Mouse (Mus musculus): Measurements from ENCODE around the gene Higd1c.
A peak's percentile ranks its signal among the peaks of the same experiment; 100 is the strongest.
"Not testable (repeated sequence)": the region's sequence is repeated elsewhere in the genome, so short reads cannot be mapped to it uniquely, and the experiment has no call there.

The Higd1c gene

DNA sequence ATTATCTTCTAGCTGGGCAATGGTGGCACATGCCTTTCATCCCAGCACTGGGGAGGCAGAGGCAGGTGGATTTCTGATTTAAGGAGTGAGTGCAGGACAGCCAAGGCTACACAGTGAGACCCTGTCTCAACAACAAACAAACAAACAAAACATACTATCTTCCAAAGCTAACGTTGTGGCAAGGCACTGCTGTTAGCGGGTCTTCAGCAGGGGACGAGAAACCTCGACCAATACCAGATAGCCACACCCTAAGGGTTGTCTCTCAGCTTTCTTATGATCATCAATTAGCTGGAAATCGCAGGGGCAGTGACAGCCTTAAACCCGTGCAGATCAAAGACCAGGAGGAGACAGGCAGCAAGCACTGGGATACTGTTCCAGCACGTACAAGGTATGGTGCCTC lies at the start of gene Higd1c:
Gene Higd1c, plus strand, starts transcription at position 301 of the 400 bp plus-strand sequence.
- DNase-seq (ENCODE audit: low read depth, low spot score), result no peak

DNA sequence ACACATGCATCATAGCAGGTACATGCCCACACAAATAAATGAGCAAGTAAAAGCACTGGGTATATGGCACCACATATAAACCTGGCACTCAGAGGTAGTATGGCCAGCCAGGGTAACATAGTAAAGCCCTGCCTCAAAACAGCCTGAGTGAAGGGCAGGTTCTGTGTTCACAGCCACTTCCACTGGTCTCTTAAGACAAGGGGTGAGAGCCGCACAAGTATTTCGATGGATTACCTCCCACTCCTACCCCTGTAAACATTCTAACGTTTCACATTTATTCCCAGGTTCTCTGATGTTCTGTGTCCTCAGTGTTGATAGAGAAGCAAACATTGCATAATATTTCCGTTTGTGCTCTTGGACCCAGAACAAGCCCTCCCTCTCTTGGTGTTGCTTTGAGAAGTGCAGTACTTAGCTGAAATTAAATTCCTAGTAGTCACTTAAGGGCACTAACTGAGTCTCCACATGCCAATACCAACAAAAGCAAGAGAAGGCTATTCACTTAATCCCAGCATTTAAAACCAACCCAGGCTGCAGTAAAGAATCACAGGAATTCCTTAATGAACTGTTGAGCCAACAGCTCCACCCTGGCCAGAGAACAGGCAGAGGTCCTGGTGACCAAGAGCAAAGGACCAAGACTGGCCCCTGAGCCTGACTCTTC lies 46.2 kb upstream of the Higd1c start:
- peak; percentile 41 for DNase-seq (ENCODE audit: low read depth, low spot score)

DNA sequence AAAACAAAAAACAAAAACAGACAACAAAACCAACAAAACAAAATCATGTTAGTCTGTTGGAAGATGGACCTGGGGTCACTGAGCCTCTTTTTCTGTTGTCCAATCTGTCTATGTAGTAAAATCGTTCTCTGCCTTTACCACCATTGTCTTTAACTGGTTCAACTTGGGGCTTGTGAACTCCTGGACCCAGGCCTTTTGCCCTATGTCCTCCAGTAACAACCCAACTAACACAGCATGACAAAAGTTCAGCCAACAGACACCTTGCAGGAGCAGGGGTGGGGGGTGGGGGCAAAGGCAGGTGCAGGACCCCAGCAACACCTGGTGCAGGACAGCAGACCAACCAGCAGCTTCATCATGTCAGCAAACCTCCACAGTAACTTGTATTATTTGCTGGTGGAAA lies 44.5 kb upstream of the Higd1c start:
- DNase-seq (ENCODE audit: low read depth, low spot score), result no peak

DNA sequence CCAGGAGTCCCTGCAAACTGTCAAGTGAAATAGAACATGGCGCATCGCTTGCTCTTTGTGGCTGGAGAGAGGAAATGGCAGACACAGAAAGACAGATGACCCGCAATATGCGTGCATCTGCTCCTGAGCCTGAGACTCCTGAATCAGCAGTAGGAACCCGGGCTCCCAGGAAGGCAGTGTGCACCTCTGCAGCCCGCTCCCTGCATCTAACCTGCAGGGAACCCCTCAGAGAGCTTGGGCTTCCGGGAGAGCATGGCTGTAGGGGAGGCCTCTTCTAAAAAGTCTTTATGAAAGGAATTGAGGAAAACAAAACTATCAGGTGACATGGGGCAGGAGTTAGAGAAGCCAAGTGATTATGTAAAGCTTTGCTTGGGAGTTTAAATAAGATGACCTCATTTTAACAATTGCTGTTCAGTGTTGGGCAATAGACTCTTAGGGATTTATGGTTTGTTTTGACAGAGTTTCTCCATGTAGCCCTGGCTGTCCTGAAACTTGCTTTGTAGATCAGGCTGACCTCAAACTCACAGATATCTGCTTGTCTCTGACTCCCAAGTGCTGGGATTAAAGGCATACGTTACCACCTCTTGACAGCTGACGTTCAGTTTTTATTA lies 43.9 kb upstream of the Higd1c start:
- peak; percentile 51 for DNase-seq (ENCODE audit: low read depth, low spot score)

DNA sequence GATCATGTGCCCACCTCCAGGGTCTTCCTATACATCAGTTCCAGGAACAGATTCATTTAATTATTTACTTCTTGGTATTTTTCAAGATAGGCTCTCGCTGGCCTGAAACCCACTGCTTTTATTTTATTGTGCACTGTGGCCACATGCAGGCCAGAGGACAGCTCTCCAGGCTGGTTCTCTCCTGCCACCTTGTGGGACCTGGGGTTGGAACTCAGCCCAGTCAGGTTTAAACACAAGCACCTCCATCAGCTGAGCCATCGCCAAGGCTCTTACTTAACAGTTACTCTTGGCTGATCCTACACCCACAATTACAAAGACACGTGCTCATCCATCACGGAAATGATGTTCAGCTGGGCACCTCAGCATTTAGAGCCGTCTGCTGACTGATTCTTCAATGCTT lies 43.2 kb upstream of the Higd1c start:
- peak; percentile 58 for DNase-seq (ENCODE audit: low read depth, low spot score)

DNA sequence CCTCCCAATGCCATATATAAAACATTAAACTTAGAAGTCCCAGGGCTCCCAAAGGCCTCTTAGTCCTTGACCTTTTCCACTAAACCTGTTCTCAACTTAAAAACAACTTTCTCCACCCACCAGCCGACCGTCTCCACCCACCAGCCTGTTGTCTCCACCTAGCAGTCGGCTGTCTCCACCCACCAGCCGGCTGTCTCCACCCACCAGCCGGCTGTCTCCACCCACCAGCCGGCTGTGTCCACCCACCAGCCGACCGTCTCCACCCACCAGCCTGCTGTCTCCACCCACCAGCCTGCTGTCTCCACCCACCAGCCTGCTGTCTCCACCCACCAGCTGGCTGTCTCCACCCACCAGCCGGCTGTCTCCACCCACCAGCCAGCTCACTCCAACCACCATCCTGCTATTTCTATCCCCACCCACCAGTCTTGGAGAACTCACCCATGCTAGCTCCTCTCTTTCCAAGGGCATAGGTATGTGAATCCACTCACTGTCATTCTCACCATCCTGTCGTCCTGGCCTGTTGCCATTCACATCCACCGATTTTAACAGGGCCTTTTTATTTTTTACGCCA lies 40.2 kb upstream of the Higd1c start:
- no peak for DNase-seq (ENCODE audit: low read depth, low spot score)

DNA sequence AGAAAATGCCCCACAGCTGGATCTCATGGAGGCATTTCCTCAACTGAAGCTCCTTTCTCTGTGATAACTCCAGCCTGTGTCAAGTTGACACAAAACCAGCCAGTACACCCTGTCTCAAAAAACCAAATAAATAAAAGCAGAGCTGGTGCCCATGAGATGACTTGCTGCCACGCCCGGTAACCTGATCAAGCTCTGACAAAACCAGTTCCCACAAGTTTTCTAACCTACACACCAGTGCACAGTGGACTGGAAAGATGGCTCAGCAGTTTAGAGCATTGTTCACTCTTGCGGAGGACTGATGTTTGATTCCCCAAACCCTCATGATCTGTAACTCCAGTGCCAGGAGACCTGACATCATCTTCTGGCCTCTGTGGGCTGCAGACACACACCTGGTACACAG lies 39.1 kb upstream of the Higd1c start:
- no peak for DNase-seq (ENCODE audit: low read depth, low spot score)

DNA sequence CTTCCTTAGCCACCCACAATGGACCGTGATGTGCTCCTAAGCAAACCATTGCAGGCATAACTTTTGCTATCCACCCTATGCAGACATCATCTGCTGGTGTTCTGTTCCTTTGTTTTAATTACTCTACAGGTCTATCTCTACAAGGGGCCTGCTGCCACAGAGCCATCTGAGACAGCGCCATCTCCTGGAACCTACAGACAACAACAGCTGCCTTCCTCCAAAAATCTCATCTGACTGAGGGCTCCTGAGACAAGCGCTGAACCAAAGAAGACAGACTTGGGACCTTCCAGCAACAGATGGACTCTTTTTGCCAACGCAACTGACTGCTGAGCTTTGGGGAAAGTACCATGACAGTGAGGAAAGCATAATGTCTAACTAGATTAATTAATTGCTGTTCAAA lies 36.3 kb upstream of the Higd1c start:
- DNase-seq (ENCODE audit: low read depth, low spot score), result not testable (repeated sequence)

DNA sequence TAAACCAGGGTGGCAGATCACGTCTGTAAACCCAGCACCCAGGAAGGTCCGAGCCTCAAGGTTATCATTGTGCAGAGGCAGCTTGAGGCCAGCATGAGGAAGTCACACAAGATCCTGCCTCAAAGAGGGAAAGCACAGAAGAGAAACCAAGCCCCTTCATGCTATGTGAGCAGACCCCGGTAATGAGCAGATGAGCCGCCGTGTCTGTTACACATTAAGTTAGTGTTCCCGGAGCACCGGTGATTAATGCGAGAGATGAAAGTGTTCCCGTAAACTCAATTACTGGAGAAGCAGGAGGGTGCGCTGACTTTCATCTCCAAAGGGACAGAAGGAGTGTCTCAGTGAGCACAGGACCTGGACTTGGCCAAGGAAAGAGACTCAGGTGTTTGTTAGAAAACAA lies 35.0 kb upstream of the Higd1c start:
- DNase-seq (ENCODE audit: low read depth, low spot score), result not testable (repeated sequence)

DNA sequence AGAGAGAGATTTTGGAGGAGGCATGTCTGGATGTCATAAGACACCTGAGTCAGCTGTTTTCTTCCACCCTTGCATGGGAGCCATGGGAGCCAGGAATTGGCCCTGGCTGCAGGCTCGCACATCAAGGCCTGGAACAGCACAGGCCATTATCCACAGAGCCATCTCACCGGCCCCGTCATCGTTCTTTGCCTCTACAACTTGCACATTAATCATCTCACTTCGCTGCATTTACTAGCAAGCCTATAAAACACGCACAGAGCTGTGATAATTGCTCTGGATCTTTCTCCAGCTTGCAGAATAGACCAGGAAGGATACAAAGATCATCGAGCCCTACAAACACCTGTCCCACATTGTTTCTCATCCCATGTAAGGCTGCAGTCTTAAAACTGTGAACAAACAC lies 33.6 kb upstream of the Higd1c start:
- DNase-seq (ENCODE audit: low read depth, low spot score), result no peak

DNA sequence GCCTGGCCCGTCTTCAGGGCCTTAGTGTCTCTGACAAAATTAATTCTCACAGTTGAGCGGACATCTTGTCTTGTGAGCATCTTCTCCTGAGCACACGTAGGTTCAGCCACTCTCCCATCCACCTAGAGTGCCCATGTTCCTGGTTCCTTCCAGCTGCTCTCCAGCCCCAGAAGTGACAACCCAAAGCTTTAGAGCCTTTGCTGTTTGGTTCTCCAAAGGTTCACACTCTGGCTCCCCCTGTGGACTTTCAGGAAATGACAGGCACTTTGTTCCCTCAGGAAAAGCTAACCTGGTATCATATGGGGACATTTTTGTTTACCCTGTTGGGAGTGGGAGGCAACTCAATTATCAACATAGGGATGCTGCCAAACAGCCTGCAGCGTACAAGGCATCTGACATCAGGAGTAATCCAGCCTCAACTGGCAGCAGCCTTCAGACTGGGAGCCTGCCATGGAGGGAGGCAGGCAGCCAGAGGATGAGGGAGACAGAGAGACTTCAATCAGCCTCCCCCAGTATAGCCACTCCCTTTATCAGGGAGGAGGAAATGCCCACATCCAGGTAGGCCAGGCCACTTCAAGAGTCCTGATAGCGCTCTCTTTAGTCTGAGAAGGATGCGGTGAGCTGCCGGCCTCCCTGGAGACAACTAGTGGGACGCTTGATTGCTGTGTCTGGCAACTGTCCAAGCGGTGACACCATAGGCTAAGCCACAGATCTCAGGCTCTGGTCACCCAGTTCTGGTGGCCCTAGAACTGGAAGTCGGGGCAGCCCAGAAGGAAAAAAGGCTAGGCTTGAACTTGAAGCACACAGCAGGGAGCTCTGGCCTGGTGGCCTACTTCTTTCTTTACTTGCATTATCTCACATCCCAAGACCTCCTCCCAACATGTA lies 32.0 kb upstream of the Higd1c start:
- not testable (repeated sequence) for DNase-seq (ENCODE audit: low read depth, low spot score)

DNA sequence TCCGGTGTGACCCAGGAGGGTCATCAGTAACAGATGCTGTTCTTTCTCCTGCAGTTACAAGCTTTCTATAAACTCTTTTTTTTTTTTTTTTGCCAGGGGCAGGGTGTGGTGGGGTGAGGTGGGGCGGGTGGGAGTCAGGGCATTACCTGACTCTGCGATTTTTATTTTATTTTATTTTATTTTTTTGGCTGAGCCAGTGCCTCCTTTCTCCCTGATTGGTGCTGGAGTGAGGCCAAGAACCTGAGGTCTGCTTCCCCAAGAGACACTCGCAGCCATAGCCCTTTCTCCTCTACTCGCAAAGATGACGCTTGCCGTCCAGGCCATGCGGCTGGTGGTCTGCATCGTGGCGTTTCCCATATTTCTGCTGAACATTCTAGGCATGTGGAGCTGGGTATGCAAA lies 29.7 kb upstream of the Higd1c start, which contains the start of gene Mettl7a3:
Gene Mettl7a3, plus strand, starts transcription at position 301 of the 400 bp plus-strand sequence.
- no peak for DNase-seq (ENCODE audit: low read depth, low spot score)

DNA sequence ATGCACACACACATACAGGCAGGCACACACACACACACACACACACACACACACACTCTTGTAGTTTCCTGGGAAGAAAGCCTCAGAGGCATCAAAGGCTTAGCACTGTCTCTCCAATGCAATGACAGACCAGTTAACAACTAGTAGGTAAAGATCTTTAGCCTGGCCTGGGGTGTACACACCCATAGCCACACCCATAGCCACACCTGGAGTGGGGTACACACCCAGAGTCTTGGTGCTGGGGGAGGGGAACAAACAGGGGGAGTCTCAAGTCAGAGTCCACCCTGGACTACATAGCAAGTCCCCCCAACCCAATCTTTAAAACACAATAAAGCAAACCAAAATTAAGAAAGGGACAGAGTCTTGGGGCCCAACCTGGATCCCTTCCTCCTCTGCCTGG lies 27.0 kb upstream of the Higd1c start:
- not testable (repeated sequence) for DNase-seq (ENCODE audit: low read depth, low spot score)

DNA sequence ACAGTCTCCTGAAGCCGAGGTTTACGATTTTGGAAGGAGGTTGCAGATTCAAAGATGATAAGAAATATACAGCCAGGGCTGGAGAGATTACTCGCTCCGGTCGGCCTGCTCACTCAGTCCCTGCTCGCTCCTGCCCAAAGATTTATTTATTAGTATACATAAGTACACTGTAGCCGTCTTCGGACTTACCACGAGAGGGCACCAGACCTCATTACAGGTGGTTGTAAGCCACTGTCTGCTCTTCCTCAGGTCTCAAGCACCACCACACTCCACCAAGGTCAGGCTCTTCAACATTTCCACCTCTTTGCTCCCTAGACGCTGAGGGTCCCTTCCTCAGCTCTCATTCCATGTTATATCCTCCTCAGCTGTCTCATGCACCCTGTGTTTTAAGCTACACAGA lies 26.5 kb upstream of the Higd1c start:
- not testable (repeated sequence) for DNase-seq (ENCODE audit: low read depth, low spot score)

DNA sequence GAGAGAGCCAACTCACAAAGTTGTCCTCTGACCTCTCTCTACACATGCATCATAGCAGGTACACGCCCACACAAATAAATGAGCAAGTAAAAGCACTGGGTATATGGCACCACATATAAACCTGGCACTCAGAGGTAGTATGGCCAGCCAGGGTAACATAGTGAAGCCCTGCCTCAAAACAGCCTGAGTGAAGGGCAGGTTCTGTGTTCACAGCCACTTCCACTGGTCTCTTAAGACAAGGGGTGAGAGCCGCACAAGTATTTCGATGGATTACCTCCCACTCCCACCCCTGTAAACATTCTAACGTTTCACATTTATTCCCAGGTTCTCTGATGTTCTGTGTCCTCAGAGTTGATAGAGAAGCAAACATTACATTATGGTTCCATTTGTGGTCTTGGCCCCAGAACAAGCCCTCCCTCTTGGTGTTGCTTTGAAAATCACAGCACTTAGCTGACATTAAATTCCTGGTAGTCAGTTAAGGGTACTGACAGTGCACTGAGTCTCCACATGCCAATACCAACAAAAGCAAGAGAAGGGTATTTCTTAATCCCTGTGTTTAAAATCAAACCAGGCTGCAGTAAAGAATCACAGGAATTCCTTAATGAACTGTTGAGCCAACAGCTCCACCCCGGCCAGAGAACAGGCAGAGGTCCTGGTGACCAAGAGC lies 22.9 kb upstream of the Higd1c start:
- DNase-seq (ENCODE audit: low read depth, low spot score), result not testable (repeated sequence)

DNA sequence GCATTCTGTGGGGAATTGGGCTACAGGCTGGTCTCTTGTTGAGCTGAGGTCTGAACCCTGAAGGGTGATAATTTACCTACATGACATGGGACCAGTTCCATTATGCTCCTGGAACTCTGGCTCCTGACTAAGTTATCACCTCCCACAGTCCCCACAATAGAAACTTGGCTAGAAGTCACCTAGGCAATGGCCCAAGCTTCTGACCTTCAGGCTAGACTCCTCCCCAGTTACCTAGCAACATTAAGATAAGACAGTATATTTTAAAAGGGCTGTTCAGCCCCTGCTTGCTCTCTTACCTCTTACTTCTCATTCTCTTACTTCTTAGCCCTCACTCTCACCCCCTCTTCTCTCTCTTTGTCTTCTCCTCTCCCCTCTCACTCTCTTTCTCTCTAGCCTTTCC lies 18.9 kb upstream of the Higd1c start:
- no peak for DNase-seq (ENCODE audit: low read depth, low spot score)

DNA sequence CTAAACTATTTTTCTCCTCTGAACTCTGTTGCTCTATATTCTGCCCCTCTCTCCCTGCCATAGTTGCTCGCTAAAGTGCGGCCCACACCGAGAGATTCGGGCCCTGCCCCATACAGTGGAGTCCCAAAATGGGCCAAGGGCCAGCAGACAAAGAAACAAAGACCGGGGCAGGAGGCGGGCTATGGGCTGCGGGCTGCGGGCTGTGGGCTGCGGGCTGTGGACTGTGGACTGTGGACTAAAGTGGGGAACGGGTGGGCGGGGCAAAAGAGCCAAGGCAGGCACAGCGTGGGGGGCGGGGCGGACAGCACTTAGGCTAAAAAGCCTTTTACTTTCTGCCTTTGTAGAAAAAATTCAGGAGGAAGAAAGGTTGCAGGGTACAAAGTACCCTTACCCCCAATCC lies 17.6 kb upstream of the Higd1c start:
- no peak for DNase-seq (ENCODE audit: low read depth, low spot score)

DNA sequence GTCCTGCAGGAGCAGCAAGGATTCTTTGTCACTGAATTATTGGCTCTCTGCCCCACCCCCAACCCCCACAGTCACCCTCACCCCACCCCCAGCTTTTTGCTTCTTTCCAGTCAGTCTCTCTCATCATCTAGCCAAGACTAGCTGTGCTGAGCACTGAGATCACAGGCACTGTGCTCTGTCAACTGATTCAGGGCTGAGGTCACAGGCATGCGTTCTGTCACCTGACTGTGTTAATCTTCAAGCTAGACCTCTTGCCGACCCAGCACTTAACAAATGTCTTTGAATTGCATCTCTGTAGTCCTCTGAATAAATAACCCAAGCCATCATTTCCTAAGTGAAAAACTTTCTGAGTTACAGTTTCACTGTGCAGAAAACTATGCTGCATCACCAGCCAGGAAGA lies 14.8 kb upstream of the Higd1c start:
- no peak for DNase-seq (ENCODE audit: low read depth, low spot score)

DNA sequence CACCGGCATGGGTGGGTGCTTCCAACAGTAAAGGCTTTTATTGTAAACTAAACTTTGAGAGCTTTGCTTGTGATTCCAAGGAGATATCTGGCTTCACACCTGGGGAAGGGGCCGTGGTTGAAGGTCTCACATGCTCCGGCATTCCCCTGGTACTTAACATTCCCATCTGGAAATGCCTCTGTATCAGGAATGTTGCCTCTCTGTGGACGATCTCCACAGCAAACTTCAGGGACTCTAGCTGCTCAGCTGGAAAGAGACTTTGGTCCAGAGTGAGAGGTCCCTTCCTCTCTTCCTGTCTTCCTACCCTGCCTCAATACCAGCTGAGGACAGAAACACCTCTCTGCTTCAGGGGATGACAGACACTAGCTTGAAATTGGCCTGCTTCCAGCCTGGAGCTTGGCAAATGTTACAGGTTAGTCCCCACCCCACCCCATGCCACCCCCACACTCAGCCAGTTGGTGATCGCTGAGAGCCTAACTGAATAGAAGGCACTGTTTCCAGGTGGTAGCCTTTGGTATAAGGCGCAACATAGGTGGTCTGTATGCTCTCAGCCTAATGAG lies 12.8 kb upstream of the Higd1c start:
- no peak for DNase-seq (ENCODE audit: low read depth, low spot score)

DNA sequence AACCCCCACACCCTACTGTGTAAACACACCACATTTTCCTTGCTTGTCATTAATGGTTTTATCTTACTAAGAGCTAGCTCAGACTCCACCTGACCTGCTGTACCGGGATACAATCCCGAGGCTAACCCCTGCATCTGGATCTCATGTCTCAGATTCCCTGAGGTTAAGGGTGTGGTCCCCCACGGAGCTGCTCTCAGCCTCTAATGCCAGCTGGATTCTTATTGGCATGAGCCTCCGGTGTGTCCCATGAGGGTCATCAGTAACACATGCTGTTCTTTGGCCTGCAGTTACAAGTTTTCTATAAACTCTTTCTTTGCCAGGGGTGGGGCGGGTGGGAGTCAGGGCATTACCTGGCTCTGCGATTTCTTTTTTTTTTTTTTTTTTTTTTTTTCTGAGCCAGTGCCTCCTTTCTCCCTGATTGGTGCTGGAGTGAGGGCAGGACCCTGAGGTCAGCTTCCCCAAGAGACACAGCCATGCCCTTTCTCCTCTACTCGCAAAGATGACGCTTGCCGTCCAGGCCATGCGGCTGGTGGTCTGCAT lies 11.6 kb upstream of the Higd1c start, which contains the start of the genes Methig1 and Mettl7a2:
Gene Methig1, plus strand, starts transcription at position 439 of the 540 bp plus-strand sequence.
Gene Mettl7a2, plus strand, starts transcription at position 490 of the 540 bp plus-strand sequence.
- no peak for DNase-seq (ENCODE audit: low read depth, low spot score)

DNA sequence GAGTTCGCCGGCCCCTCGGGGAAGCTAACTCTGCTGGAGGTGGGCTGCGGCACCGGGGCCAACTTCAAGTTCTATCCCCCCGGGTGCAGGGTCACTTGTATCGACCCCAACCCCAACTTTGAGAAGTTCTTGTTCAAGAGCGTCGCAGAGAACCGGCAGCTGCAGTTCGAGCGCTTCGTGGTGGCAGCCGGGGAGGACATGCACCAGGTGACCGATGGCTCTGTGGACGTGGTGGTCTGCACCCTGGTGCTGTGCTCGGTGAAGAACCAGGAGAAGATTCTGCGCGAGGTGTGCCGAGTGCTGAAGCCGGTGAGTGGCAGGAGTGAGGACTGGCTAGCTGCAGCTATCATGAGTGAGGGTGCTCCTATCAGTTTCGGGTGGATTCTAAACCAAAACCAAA lies 10.9 kb upstream of the Higd1c start:
- not testable (repeated sequence) for DNase-seq (ENCODE audit: low read depth, low spot score)
